Mouse (Mus musculus): ENCODE results near the gene Ptpra. TPM values are rescaled to one million over a fixed set of nuclear protein-coding genes. Genes with fewer than 3 reads are reported as not detected.

Gene Ptpra
- polyA plus RNA-seq, 1 experiment: 31.9 TPM

DNA sequence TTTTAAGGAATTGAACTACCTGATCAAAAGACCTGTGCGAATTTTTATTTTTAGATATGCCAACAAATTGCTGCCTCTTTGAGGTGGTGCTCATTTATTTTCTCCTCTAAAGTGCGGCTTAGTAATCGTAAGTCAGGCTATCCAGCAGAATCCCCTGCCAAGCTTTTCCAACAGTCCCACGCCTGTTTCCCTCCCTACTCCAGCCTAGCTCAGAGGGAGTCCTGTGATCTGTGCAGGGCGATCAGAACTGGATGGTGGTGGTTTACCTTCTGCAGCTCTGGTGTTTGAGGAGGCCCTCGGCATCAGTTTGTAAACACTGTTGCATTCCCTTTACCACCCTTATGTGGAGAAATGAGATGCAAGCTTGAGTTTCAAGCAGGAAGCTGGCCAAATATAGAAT lies 3.3 kb downstream of the Ptpra start:
- DNase-seq (ENCODE audit: low read depth in 1 of 2, low spot score in 2 of 2): no peak
- Histone ChIP-seq H3K27me3 (ENCODE audit: control insufficient read depth, insufficient read depth, low read length) (no peaks in the 10 kb centered on the region), H3K4me1 (ENCODE audit: control insufficient read depth, insufficient read depth, insufficient read length) (no peaks in the 10 kb centered on the region; the same call in 1 of the 2 replicates), H3K36me3 (ENCODE audit: control insufficient read depth, insufficient read depth, low read length) (no peaks in the 10 kb centered on the region), H3K27ac (ENCODE audit: insufficient read depth, low read length) (no peak overlapping the region), H3K4me3 (ENCODE audit: extremely low read depth, insufficient read depth, insufficient read length) (no peak overlapping the region)
- no peak for TF ChIP-seq CTCF (IDR thresholded peaks at IDR 0.05; ENCODE audit: extremely low read depth, insufficient read depth, insufficient read length, insufficient replicate concordance)
- TF ChIP-seq POLR2A (IDR thresholded peaks at IDR 0.05; ENCODE audit: low read depth, low read length): no peak
- 88% methylated on average over 6 of the region's 6 CpGs for WGBS

DNA sequence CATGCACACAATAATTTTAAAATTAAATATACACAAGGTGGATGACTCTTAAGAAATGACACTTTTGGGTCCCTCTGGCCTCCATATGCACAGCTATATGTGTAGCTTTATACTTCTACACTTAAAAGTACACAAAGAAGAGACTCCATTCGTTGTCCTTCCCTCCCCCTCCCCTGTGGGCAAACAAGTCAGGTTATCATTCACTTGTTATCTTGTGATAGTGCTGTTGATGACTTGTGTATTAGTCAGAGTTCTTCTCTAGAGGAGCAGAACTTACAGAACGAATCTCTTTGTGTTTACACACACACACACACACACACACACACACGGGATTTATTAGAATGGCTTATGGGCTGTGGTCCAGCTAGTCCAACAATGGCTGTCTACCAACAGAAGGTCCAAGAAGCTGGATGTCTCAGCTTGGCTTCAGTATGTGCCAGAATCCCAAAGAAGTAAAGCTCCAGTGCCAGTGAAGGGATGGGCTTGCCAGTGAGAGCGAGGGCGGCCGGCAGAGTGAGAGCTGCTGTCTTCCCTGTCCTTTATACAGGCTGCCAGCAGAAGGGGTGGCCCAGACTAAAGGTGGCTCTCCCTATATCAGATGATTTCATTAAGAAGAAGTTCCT lies 4.8 kb downstream of the Ptpra start:
- 85% methylated on average over 6 of the region's 6 CpGs for WGBS
- H3K27me3 ChIP-seq (ENCODE audit: control insufficient read depth, insufficient read depth, low read length): no peaks in the 10 kb centered on the region
- H3K4me1 ChIP-seq (ENCODE audit: control insufficient read depth, insufficient read depth, insufficient read length): no peaks in the 10 kb centered on the region; the same call in 1 of the 2 replicates
- H3K36me3 ChIP-seq (ENCODE audit: control insufficient read depth, insufficient read depth, low read length): no peaks in the 10 kb centered on the region
- no peak overlapping the region for H3K27ac ChIP-seq (ENCODE audit: insufficient read depth, low read length)
- H3K4me3 ChIP-seq (ENCODE audit: extremely low read depth, insufficient read depth, insufficient read length): no peak overlapping the region
- TF ChIP-seq CTCF (IDR thresholded peaks at IDR 0.05; ENCODE audit: extremely low read depth, insufficient read depth, insufficient read length, insufficient replicate concordance) (no peak), POLR2A (IDR thresholded peaks at IDR 0.05; ENCODE audit: low read depth, low read length) (no peak)
- DNase-seq (ENCODE audit: low read depth in 1 of 2, low spot score in 2 of 2): no peak

DNA sequence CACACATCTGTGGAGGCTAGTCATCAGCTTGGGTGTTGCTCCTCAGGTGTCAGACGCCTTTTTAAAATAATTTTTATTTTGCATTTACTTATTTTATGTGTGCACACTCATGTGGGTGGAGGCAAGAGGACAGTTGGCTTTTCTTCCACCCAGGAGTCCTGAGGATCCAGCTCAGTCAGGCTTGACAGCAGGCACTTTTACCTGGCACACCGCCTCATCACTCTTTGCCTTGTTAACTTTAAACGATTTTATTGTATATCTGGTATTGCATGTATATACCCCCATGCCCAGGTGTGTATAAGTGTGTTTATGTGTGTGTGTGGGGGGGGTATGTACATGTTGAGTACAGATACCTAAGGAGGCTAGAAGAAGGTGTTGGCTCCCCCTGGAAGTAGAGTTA lies 7.8 kb downstream of the Ptpra start:
- no peaks in the 10 kb centered on the region for H3K36me3 ChIP-seq (ENCODE audit: control insufficient read depth, insufficient read depth, low read length)
- WGBS: 97% methylated on average over 3 of the region's 3 CpGs
- H3K4me1 ChIP-seq (ENCODE audit: control insufficient read depth, insufficient read depth, insufficient read length): no peaks in the 10 kb centered on the region; the same call in 1 of the 2 replicates
- H3K4me3 ChIP-seq (ENCODE audit: extremely low read depth, insufficient read depth, insufficient read length): no peak overlapping the region
- DNase-seq (ENCODE audit: low read depth in 1 of 2, low spot score in 2 of 2): no peak
- H3K27ac ChIP-seq (ENCODE audit: insufficient read depth, low read length): no peak overlapping the region
- TF ChIP-seq POLR2A (IDR thresholded peaks at IDR 0.05; ENCODE audit: low read depth, low read length) (no peak), CTCF (IDR thresholded peaks at IDR 0.05; ENCODE audit: extremely low read depth, insufficient read depth, insufficient read length, insufficient replicate concordance) (no peak)
- H3K27me3 ChIP-seq (ENCODE audit: control insufficient read depth, insufficient read depth, low read length): no peaks in the 10 kb centered on the region

DNA sequence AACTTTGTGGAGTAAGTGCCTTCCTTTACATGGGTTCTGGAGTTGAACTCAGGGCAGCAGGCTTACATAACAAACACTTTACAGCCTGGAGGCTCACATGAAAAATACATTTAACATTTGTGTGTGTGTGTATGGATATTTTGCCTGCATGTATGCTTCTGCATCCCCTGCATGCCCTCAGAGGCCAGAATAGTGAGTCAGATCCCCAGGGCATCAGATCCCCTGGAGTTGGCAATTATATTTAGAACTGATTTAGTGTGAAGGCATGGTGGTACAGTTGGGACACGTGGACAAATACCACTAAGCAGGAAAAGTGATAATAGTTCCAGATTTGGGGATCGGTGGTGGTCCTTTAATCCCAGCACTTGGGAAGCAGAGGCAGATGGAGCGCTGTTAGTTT lies 9.5 kb downstream of the Ptpra start:
- Histone ChIP-seq H3K27me3 (ENCODE audit: control insufficient read depth, insufficient read depth, low read length) (no peaks in the 10 kb centered on the region), H3K4me1 (ENCODE audit: control insufficient read depth, insufficient read depth, insufficient read length) (no peaks in the 10 kb centered on the region; the same call in none of the 2 replicates), H3K4me3 (ENCODE audit: extremely low read depth, insufficient read depth, insufficient read length) (no peak overlapping the region), H3K27ac (ENCODE audit: insufficient read depth, low read length) (no peak overlapping the region), H3K36me3 (ENCODE audit: control insufficient read depth, insufficient read depth, low read length) (peaks cover 2% of the 10 kb centered on the region)
- TF ChIP-seq CTCF (IDR thresholded peaks at IDR 0.05; ENCODE audit: extremely low read depth, insufficient read depth, insufficient read length, insufficient replicate concordance): no peak
- no peak for TF ChIP-seq POLR2A (IDR thresholded peaks at IDR 0.05; ENCODE audit: low read depth, low read length)
- no peak for DNase-seq (ENCODE audit: low read depth in 1 of 2, low spot score in 2 of 2)
- 95% methylated on average over 3 of the region's 3 CpGs for WGBS

DNA sequence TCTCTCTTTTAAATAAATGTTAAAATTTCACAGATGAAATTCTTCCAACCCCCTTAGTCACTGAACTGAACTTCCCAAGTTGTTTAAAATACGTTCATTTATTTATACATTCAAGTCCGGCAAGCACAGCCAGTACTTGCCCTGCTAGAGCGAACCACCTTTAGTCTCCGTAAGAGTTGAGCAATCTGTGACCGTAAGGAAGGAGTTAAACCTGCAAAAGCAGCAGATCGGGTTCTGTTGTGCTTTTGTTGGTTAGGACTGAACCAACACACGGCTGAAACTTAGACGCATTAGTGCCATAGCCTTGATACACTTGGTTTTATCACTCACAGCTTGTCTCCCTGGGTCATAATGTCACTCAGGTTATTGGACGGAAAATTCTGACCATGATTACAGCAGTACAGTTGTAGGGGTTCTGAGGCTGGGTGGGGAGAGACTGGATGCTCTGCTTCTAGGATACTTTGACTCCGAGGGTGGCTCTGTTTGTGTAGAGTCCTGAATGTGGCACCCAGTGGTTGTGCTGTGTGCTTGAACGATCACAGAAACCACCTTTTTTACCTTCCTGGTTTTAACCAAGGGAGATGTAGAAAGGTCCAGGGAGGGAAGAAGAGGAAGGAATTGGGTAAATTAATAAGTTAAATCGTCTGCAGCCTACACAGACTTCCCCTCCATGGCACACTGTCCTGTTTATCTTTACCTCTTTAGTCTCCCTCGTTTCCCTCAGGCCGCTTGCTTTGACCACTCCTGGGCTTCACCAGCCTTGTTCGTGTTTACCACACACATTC lies 11.4 kb downstream of the Ptpra start:
- H3K36me3 ChIP-seq (ENCODE audit: control insufficient read depth, insufficient read depth, low read length): peaks cover 2% of the 10 kb centered on the region
- WGBS: 59% methylated on average over 15 of the region's 15 CpGs

DNA sequence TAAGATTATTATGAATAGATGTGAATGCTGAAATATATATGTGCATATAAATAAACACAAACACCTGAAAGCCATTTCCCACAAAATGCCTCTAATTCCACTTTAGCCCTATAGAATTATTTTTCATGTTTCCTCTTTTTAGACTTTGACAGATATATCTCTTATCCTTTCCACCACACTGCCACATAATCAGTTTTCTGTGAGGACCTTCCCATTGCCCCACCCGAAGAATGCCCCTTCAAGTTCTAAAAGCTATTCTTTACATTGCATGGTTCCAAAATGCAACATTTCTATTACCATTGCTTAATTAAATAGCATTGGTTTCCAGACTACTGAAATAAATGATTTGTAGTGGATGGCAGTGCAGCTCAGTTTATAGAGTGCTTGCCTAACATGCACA lies 16.4 kb downstream of the Ptpra start:
- H3K36me3 ChIP-seq (ENCODE audit: control insufficient read depth, insufficient read depth, low read length): peaks cover 2% of the 10 kb centered on the region
- H3K4me1 ChIP-seq (ENCODE audit: control insufficient read depth, insufficient read depth, insufficient read length): no peaks in the 10 kb centered on the region; the same call in none of the 2 replicates
- TF ChIP-seq POLR2A (IDR thresholded peaks at IDR 0.05; ENCODE audit: low read depth, low read length) (no peak), CTCF (IDR thresholded peaks at IDR 0.05; ENCODE audit: extremely low read depth, insufficient read depth, insufficient read length, insufficient replicate concordance) (no peak)
- no peaks in the 10 kb centered on the region for H3K27me3 ChIP-seq (ENCODE audit: control insufficient read depth, insufficient read depth, low read length)
- WGBS: 77% methylated on average over 1 of the region's 1 CpGs
- no peak overlapping the region for H3K4me3 ChIP-seq (ENCODE audit: extremely low read depth, insufficient read depth, insufficient read length)
- no peak for DNase-seq (ENCODE audit: low read depth in 1 of 2, low spot score in 2 of 2)
- H3K27ac ChIP-seq (ENCODE audit: insufficient read depth, low read length): no peak overlapping the region

More for the DNA sequence above, 11.4 kb downstream of the Ptpra start:
- Histone ChIP-seq H3K27me3 (ENCODE audit: control insufficient read depth, insufficient read depth, low read length) (no peaks in the 10 kb centered on the region), H3K27ac (ENCODE audit: insufficient read depth, low read length) (no peak overlapping the region), H3K4me1 (ENCODE audit: control insufficient read depth, insufficient read depth, insufficient read length) (no peaks in the 10 kb centered on the region; the same call in none of the 2 replicates), H3K4me3 (ENCODE audit: extremely low read depth, insufficient read depth, insufficient read length) (no peak overlapping the region)
- TF ChIP-seq CTCF (IDR thresholded peaks at IDR 0.05; ENCODE audit: extremely low read depth, insufficient read depth, insufficient read length, insufficient replicate concordance): no peak
- TF ChIP-seq POLR2A (IDR thresholded peaks at IDR 0.05; ENCODE audit: low read depth, low read length): no peak
- no peak for DNase-seq (ENCODE audit: low read depth in 1 of 2, low spot score in 2 of 2)

DNA sequence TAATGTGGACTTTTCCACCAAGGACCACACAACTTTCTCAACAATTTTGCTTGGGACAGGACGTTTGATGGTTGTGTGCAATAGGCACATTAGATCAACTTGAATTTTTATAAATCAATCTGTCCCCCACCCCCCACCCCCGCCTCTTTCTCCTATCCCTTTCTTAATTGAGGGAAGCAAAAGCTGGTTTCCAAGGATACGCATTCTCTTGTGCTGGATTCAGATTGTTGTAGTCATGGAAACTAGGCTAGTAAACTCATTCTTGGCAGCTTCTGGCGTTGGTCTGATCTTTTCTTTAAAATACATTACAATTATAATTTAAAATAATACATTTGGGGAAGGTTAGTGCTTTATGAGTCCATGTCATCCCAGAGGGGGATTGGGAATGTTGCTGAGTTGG lies 19.3 kb downstream of the Ptpra start:
- Histone ChIP-seq H3K4me3 (ENCODE audit: extremely low read depth, insufficient read depth, insufficient read length) (no peak overlapping the region), H3K4me1 (ENCODE audit: control insufficient read depth, insufficient read depth, insufficient read length) (peaks cover 4% of the 10 kb centered on the region), H3K27me3 (ENCODE audit: control insufficient read depth, insufficient read depth, low read length) (no peaks in the 10 kb centered on the region), H3K36me3 (ENCODE audit: control insufficient read depth, insufficient read depth, low read length) (no peaks in the 10 kb centered on the region), H3K27ac (ENCODE audit: insufficient read depth, low read length) (no peak overlapping the region)
- DNase-seq (ENCODE audit: low read depth in 1 of 2, low spot score in 2 of 2): no peak
- WGBS: 85% methylated on average over 4 of the region's 4 CpGs
- TF ChIP-seq POLR2A (IDR thresholded peaks at IDR 0.05; ENCODE audit: low read depth, low read length) (no peak), CTCF (IDR thresholded peaks at IDR 0.05; ENCODE audit: extremely low read depth, insufficient read depth, insufficient read length, insufficient replicate concordance) (no peak)

Measured in spleen, adult 2 months (tissue).